14 mouse cellular contexts compared by ENCODE assay signal in the genomic region with DNA sequence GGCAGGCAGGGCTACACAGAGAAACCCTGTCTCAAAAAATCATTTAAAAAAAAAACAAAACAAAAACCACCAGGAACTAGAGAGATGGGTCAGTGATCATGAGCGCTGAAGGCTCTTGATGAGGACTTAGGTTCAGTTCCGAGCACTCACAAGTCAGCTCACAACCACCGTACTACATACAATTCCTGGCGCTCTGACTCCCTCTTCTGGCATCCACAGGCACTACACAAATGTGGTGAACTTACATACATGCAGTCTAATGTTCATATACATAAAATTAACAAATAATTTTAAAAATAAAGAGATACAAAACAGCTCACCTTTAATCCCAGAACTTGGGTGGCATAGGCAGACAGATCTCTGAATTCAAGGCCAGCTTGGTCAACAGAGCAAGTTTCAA. TPM values are rescaled to one million over a fixed set of nuclear protein-coding genes. Genes with fewer than 3 reads are reported as not detected.
DNase-seq lines count a peak whose midpoint lies in the region; ATAC-seq and TF ChIP-seq lines count a peak whose summit lies in the region.
"Had no signal": no experiment of that assay in that cellular context is flagged by ENCODE, and none has a peak within 500 bp of the region (broad histone marks: within the 10 kb centered on the region; RNA-seq: fewer than 3 reads in every experiment).

No protein-coding gene starts in this region.

- ATAC-seq in kidney, postnatal 0 days (replicated peaks; ENCODE audit: low FRiP score, low read depth): no peak
- no peak for ATAC-seq in stomach, postnatal 0 days (ENCODE audit: low FRiP score, low TSS enrichment)
- ATAC-seq: forebrain, embryonic 13.5 days had no signal

- no peak for TF ChIP-seq EP300 in stomach, postnatal 0 days (optimal IDR thresholded peaks at IDR 0.05)

- no peaks in the 10 kb centered on the region for H3K9me3 ChIP-seq in kidney, postnatal 0 days (replicated peaks; ENCODE audit: low read length)
- H3K9me3 ChIP-seq in stomach, postnatal 0 days (ENCODE audit: control insufficient read depth, low read length): no peaks in the 10 kb centered on the region
- H3K9me3 ChIP-seq in forebrain, embryonic 10.5 days: no peaks in the 10 kb centered on the region
- H3K9me3 ChIP-seq: forebrain, embryonic 13.5 days; heart, embryonic 10.5 days; liver, embryonic 13.5 days had no signal

- H3K36me3 ChIP-seq in kidney, postnatal 0 days (ENCODE audit: insufficient read depth, low read length): no peaks in the 10 kb centered on the region
- no peaks in the 10 kb centered on the region for H3K36me3 ChIP-seq in thymus, adult 2 months (ENCODE audit: control insufficient read depth, insufficient read depth, low read length)
- H3K36me3 ChIP-seq in stomach, postnatal 0 days (ENCODE audit: control insufficient read depth, insufficient read depth, low read length): no peaks in the 10 kb centered on the region
- peaks cover 10% of the 10 kb centered on the region; the same call in 1 of the 2 replicates for H3K36me3 ChIP-seq in forebrain, embryonic 10.5 days (replicated peaks)
- H3K36me3 ChIP-seq: heart, embryonic 10.5 days; liver, embryonic 13.5 days had no signal

- no peak overlapping the region for H3K4me3 ChIP-seq in kidney, postnatal 0 days (replicated peaks; ENCODE audit: low read depth, low read length)
- H3K4me3 ChIP-seq in thymus, adult 2 months (ENCODE audit: control insufficient read depth, insufficient read depth, low read length): no peak overlapping the region
- H3K4me3 ChIP-seq in stomach, postnatal 0 days (ENCODE audit: low read depth, low read length): no peak overlapping the region
- no peak overlapping the region for H3K4me3 ChIP-seq in forebrain, embryonic 10.5 days
- H3K4me3 ChIP-seq: forebrain, embryonic 13.5 days; heart, embryonic 10.5 days; liver, embryonic 13.5 days had no signal

- TF ChIP-seq POLR2A in thymus, adult 2 months (IDR thresholded peaks at IDR 0.05; ENCODE audit: control insufficient read depth, extremely low read depth, insufficient read depth, low read length, poor library complexity): no peak

- 83% methylated on average over 4 of the region's 4 CpGs for WGBS in kidney, postnatal 0 days
- 93% methylated on average over 4 of the region's 4 CpGs for WGBS in thymus, adult 2 months
- WGBS in stomach, postnatal 0 days: 89% methylated on average over 4 of the region's 4 CpGs
- WGBS in forebrain, embryonic 10.5 days: 90% methylated on average over 4 of the region's 4 CpGs

- H3K4me2 ChIP-seq in kidney, postnatal 0 days (ENCODE audit: low read length): no peak overlapping the region
- H3K4me2 ChIP-seq in stomach, postnatal 0 days (replicated peaks; ENCODE audit: low read depth): no peak overlapping the region
- H3K4me2 ChIP-seq: forebrain, embryonic 13.5 days; liver, embryonic 13.5 days had no signal

- no peak overlapping the region for H3K27ac ChIP-seq in kidney, postnatal 0 days
- no peak overlapping the region for H3K27ac ChIP-seq in thymus, adult 2 months (ENCODE audit: control insufficient read depth, insufficient read depth, low read length)
- H3K27ac ChIP-seq in stomach, postnatal 0 days (replicated peaks): no peak overlapping the region
- H3K27ac ChIP-seq in forebrain, embryonic 10.5 days: no peak overlapping the region
- H3K27ac ChIP-seq: forebrain, embryonic 13.5 days; heart, embryonic 10.5 days; liver, embryonic 13.5 days had no signal

- DNase-seq in kidney, postnatal 0 days (ENCODE audit: low spot score): no peak
- no peak for DNase-seq in kidney, postnatal 14 days
- peak; percentile 21 for DNase-seq in thymus, adult 2 months
- DNase-seq in thymus, postnatal 10 days (ENCODE audit: low spot score in 2 of 2): no peak
- DNase-seq in MEL-GATA-1-ER (ENCODE audit: extremely low read depth, low read depth): peak; percentile 27
- no peak for DNase-seq in stomach, postnatal 0 days (ENCODE audit: low spot score)
- no peak for DNase-seq in right cerebral cortex, postnatal 14 days
- DNase-seq in forebrain, embryonic 10.5 days (ENCODE audit: extremely low spot score, low spot score): no peak
- DNase-seq: cerebellum, adult 18-20 months; heart, postnatal 4 days; kidney, adult 11 months; liver, embryonic 13.5 days had no signal

- H3K9ac ChIP-seq in kidney, postnatal 0 days (ENCODE audit: low read depth, low read length): no peak overlapping the region
- no peak overlapping the region for H3K9ac ChIP-seq in stomach, postnatal 0 days (ENCODE audit: low read length)
- H3K9ac ChIP-seq: forebrain, embryonic 13.5 days; liver, embryonic 13.5 days had no signal

- H3K4me1 ChIP-seq in kidney, postnatal 0 days (replicated peaks; ENCODE audit: insufficient read depth, low read length): no peaks in the 10 kb centered on the region
- H3K4me1 ChIP-seq in thymus, adult 2 months (replicated peaks; ENCODE audit: control insufficient read depth, insufficient read depth, low read length): no peaks in the 10 kb centered on the region
- no peaks in the 10 kb centered on the region; the same call in 1 of the 2 replicates for H3K4me1 ChIP-seq in stomach, postnatal 0 days (replicated peaks; ENCODE audit: control insufficient read depth, insufficient read depth)
- peaks cover 13% of the 10 kb centered on the region; the same call in 1 of the 2 replicates for H3K4me1 ChIP-seq in forebrain, embryonic 10.5 days

- peak; percentile 13; the same call in 1 of the 2 replicates for TF ChIP-seq CTCF in kidney, postnatal 0 days (IDR thresholded peaks at IDR 0.05; ENCODE audit: low read depth)
- TF ChIP-seq CTCF in thymus, adult 2 months (IDR thresholded peaks at IDR 0.05; ENCODE audit: borderline replicate concordance, control insufficient read depth, extremely low read depth, insufficient read depth, low read length, poor library complexity): no peak
- TF ChIP-seq CTCF in stomach, postnatal 0 days (IDR thresholded peaks at IDR 0.05; ENCODE audit: low read depth): peak; percentile 38

- no peaks in the 10 kb centered on the region for H3K27me3 ChIP-seq in kidney, postnatal 0 days (ENCODE audit: insufficient read depth, low read length)
- no peaks in the 10 kb centered on the region for H3K27me3 ChIP-seq in thymus, adult 2 months (ENCODE audit: control insufficient read depth, insufficient read depth, low read length)
- no peaks in the 10 kb centered on the region for H3K27me3 ChIP-seq in stomach, postnatal 0 days (ENCODE audit: control insufficient read depth, insufficient read depth, low read length)
- H3K27me3 ChIP-seq in forebrain, embryonic 10.5 days (ENCODE audit: poor library complexity, severe bottlenecking): no peaks in the 10 kb centered on the region
- H3K27me3 ChIP-seq: forebrain, embryonic 13.5 days had no signal

RNA-seq across cellular contexts. Expression of gene Srpk2, which starts 13.5 kb away (rescaled TPM):
- polyA plus RNA-seq in kidney, postnatal 0 days (2015; fragmentation: Nextera tagmentation; extraction: Ambion mirVana): 41.9 and 46.5 TPM in 2 replicates
- 12.3 and 13.8 TPM in 2 replicates for polyA plus RNA-seq in thymus, adult 2 months (2012; rRNA removed)
- polyA plus RNA-seq in stomach, postnatal 0 days (2015; fragmentation: Nextera tagmentation; extraction: Ambion mirVana): 27.1 and 27.4 TPM in 2 replicates
- 51.8 and 58.1 TPM in 2 replicates for polyA plus RNA-seq in forebrain, embryonic 10.5 days (2016; fragmentation: Nextera tagmentation; extraction: Ambion mirVana)

Comparison
In these comparisons a context has a peak if more than half of its experiments do, and no peak if none do; other contexts are left out.
1. DNase-seq: peak in thymus, adult 2 months (single experiment) and MEL-GATA-1-ER (single experiment); none in kidney, postnatal 0 days (single experiment), kidney, postnatal 14 days (single experiment), thymus, postnatal 10 days (0 of 2), stomach, postnatal 0 days (single experiment), right cerebral cortex, postnatal 14 days (single experiment) and forebrain, embryonic 10.5 days (single experiment).